Mouse (Mus musculus): ENCODE results near the gene Meis1. TPM values are rescaled to one million over a fixed set of nuclear protein-coding genes. Genes with fewer than 3 reads are reported as not detected.
A peak's percentile ranks its signal among the peaks of the same experiment; 100 is the strongest.

Meis1 gene
- polyA plus RNA-seq, 1 experiment from 2014 or later = 191 TPM

- Histone ChIP-seq H3K4me3 (no peak overlapping the region), H3K9me3 (no peaks in the 10 kb centered on the region), H3K4me1 (peaks cover 39% of the 10 kb centered on the region), H3K9ac (no peak overlapping the region), H3K36me3 (no peaks in the 10 kb centered on the region), H3K27ac (no peak overlapping the region), H3K27me3 (replicated peaks) (no peaks in the 10 kb centered on the region), H3K4me2 (replicated peaks) (no peak overlapping the region)
- ATAC-seq (ENCODE audit: low FRiP score, low read depth) = no peak
- 59% methylated on average over 17 of the region's 17 CpGs for WGBS
Measured at GRCm38 (mm10) chr11:18929779-18930728, 88.7 kb downstream of the Meis1 start.

- no peak for ATAC-seq (ENCODE audit: low FRiP score, low read depth)
- H3K9ac ChIP-seq = no peak overlapping the region
- 0% methylated on average over 1 of the region's 1 CpGs for WGBS
- H3K9me3 ChIP-seq = no peaks in the 10 kb centered on the region
- peaks cover 39% of the 10 kb centered on the region for H3K4me1 ChIP-seq
- H3K4me2 ChIP-seq (replicated peaks) = no peak overlapping the region
- H3K4me3 ChIP-seq = no peak overlapping the region
- no peaks in the 10 kb centered on the region; the same call in 1 of the 2 replicates for H3K36me3 ChIP-seq
- no peaks in the 10 kb centered on the region for H3K27me3 ChIP-seq (replicated peaks)
- no peak overlapping the region for H3K27ac ChIP-seq
Measured at GRCm38 (mm10) chr11:18927351-18927750, 91.4 kb downstream of the Meis1 start.

DNA sequence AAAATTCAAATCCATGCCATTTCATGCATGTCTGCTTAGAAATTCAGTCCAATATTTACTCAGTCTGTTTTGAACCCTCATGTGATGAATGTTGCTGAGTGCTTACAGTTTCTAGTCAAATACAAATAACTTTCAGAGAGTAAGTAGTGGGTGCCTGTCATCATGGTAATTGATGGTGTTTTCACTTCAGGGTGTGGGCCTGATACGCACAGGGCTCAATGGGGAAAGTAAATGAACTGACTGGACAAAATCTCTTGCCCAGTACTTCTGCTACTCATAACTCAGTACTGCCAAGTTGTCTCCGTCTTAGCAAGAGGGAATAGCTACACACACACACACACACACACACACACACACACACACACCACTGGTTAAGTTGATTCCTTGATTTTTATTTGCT, 92.0 kb downstream of the Meis1 start:
- Histone ChIP-seq H3K9me3 (no peaks in the 10 kb centered on the region), H3K27me3 (replicated peaks) (no peaks in the 10 kb centered on the region), H3K4me1 (peaks cover 35% of the 10 kb centered on the region), H3K4me2 (replicated peaks) (no peak overlapping the region), H3K4me3 (no peak overlapping the region), H3K9ac (no peak overlapping the region), H3K27ac (no peak overlapping the region), H3K36me3 (no peaks in the 10 kb centered on the region; the same call in 1 of the 2 replicates)
- ATAC-seq (ENCODE audit: low FRiP score, low read depth) = no peak
- WGBS = 20% methylated on average over 2 of the region's 2 CpGs

DNA sequence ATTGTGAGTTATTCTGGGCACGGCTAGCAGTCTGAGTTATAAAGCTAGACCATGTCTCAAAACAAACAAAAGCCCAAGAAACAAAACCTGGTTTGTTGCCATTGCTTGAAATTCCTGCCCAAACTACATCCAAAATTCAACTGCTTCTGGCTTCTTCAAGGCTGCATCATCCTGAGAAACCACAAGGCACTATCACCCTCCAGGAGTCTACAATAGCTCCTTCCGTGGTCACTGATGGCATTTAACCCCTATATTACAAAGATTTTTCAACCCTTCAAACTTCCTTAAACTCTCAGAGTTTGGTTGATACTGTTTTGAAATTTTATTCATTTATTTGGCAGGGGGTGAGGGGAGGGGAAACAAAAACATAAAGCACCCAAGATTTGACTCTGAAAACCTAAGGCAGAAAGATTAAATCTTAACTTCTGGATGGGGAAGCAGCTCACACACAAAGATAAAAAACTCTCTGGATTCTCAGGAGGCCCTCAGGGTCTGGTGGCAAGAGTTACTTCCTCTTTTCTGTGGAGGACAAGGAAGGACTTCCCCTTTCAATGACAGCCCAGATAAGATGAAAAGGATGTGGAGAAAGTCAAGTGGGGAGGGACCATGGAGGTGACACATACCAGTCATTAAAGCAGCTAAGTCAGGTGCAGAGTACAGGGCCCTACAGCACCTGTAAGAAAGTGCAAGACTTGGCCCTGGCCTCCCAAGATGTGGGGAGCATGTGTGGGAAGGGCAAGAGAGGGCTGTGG, 94.0 kb downstream of the Meis1 start:
- Histone ChIP-seq H3K9me3 (no peaks in the 10 kb centered on the region), H3K9ac (no peak overlapping the region), H3K27ac (no peak overlapping the region), H3K4me3 (no peak overlapping the region), H3K4me2 (replicated peaks) (no peak overlapping the region), H3K4me1 (peaks cover 17% of the 10 kb centered on the region), H3K36me3 (peaks cover 10% of the 10 kb centered on the region; the same call in 1 of the 2 replicates), H3K27me3 (replicated peaks) (no peaks in the 10 kb centered on the region)
- WGBS = 71% methylated on average over 2 of the region's 2 CpGs
- ATAC-seq (ENCODE audit: low FRiP score, low read depth) = no peak

- Histone ChIP-seq H3K4me2 (replicated peaks) (no peak overlapping the region), H3K27me3 (replicated peaks) (no peaks in the 10 kb centered on the region), H3K9me3 (no peaks in the 10 kb centered on the region), H3K9ac (no peak overlapping the region), H3K36me3 (peaks cover 12% of the 10 kb centered on the region; the same call in 1 of the 2 replicates), H3K4me1 (peaks cover 28% of the 10 kb centered on the region), H3K27ac (no peak overlapping the region), H3K4me3 (no peak overlapping the region)
- no peak for ATAC-seq (ENCODE audit: low FRiP score, low read depth)
- WGBS = 88% methylated on average over 5 of the region's 5 CpGs
Measured at GRCm38 (mm10) chr11:18923274-18923673, 95.5 kb downstream of the Meis1 start.

GRCm38 (mm10) chr11:18920651-18921050, 98.1 kb downstream of the Meis1 start:
- Histone ChIP-seq H3K4me2 (replicated peaks) (no peak overlapping the region), H3K9me3 (no peaks in the 10 kb centered on the region), H3K36me3 (peaks cover 12% of the 10 kb centered on the region; the same call in 1 of the 2 replicates), H3K4me3 (no peak overlapping the region), H3K27ac (no peak overlapping the region), H3K9ac (no peak overlapping the region), H3K27me3 (replicated peaks) (no peaks in the 10 kb centered on the region), H3K4me1 (peaks cover 40% of the 10 kb centered on the region)
- ATAC-seq (ENCODE audit: low FRiP score, low read depth) = no peak
- 87% methylated on average over 3 of the region's 3 CpGs for WGBS

- Histone ChIP-seq H3K27ac (no peak overlapping the region), H3K9ac (no peak overlapping the region), H3K36me3 (peaks cover 12% of the 10 kb centered on the region; the same call in 1 of the 2 replicates), H3K27me3 (replicated peaks) (no peaks in the 10 kb centered on the region), H3K9me3 (no peaks in the 10 kb centered on the region), H3K4me1 (peaks cover 45% of the 10 kb centered on the region), H3K4me3 (no peak overlapping the region), H3K4me2 (replicated peaks) (no peak overlapping the region)
- 72% methylated on average over 3 of the region's 3 CpGs for WGBS
- ATAC-seq (ENCODE audit: low FRiP score, low read depth) = no peak
Measured at GRCm38 (mm10) chr11:18919162-18919762, 99.5 kb downstream of the Meis1 start.

GRCm38 (mm10) chr11:18917887-18918286, 100.9 kb downstream of the Meis1 start:
- no peaks in the 10 kb centered on the region for H3K9me3 ChIP-seq
- ATAC-seq (ENCODE audit: low FRiP score, low read depth) = no peak
- WGBS = 41% methylated on average over 5 of the region's 5 CpGs
- no peak overlapping the region for H3K27ac ChIP-seq
- H3K4me1 ChIP-seq = peaks cover 55% of the 10 kb centered on the region
- peaks cover 12% of the 10 kb centered on the region; the same call in 1 of the 2 replicates for H3K36me3 ChIP-seq
- H3K9ac ChIP-seq = no peak overlapping the region
- H3K4me3 ChIP-seq = no peak overlapping the region
- H3K27me3 ChIP-seq (replicated peaks) = no peaks in the 10 kb centered on the region
- no peak overlapping the region for H3K4me2 ChIP-seq (replicated peaks)

- H3K36me3 ChIP-seq = no peaks in the 10 kb centered on the region
- no peak overlapping the region for H3K9ac ChIP-seq
- no peak overlapping the region for H3K4me3 ChIP-seq
- no peak overlapping the region for H3K4me2 ChIP-seq (replicated peaks)
- H3K27me3 ChIP-seq (replicated peaks) = no peaks in the 10 kb centered on the region
- H3K4me1 ChIP-seq = peaks cover 57% of the 10 kb centered on the region
- peak; percentile 38; the same call in 1 of the 2 replicates for ATAC-seq (ENCODE audit: low FRiP score, low read depth)
- no peaks in the 10 kb centered on the region for H3K9me3 ChIP-seq
- no peak overlapping the region for H3K27ac ChIP-seq
- WGBS = 55% methylated on average over 1 of the region's 1 CpGs
Measured at GRCm38 (mm10) chr11:18913251-18913650, 105.5 kb downstream of the Meis1 start.

DNA sequence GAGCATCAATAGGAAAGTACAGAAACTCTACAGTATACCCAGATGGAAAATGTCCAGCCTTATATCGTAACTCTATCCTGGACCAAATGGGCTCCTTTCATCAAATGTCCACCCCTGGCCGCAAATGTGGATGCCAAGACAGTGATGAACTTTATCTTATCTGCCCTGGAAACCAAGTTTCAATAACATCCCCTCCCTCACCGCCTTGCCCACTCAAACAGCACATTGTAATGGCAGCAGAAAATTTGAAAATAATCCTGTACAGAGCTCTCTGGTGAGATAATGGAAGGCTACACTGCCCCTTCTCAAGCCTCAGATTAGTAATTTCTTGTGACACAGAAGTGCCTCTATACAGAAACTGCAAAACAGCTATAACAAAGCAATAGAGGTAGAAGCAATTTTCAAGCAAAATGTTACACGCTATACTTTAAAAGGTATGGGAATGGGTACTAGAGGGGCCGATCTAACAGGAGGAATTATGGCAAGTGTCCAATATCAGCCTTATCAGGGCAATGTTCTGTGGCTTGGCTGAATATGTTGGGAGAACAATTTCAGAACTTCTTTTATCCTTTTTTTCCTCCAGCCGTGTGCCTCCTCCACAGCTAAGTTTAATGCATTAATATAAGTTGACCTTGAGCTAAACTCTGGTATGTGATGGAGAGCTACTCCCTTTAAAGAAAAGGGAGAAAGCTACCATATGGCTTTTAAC, 106.3 kb downstream of the Meis1 start:
- WGBS = 54% methylated on average over 6 of the region's 6 CpGs
- Histone ChIP-seq H3K36me3 (no peaks in the 10 kb centered on the region), H3K4me2 (replicated peaks) (no peak overlapping the region), H3K27ac (no peak overlapping the region), H3K4me3 (no peak overlapping the region), H3K9me3 (no peaks in the 10 kb centered on the region), H3K27me3 (replicated peaks) (no peaks in the 10 kb centered on the region), H3K4me1 (peaks cover 52% of the 10 kb centered on the region), H3K9ac (no peak overlapping the region)
- no peak for ATAC-seq (ENCODE audit: low FRiP score, low read depth)

DNA sequence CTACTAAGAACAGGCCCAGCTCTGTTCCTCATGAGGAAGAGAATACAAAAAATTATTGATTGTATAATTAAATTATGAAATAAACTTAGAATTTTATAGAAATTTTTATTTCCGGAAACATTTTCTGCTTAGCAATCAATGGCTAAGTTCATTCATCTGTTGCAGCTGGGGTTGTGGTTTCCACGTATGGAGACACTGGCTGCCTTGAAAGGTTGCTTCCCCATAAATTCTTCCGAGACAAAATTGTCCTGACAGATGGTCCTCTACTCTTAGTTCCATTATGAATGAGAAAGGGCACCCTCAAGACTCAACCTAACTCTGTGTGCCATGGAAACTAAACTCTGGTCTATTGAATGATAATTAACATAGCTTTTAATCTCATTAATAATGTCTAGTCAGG, 111.9 kb downstream of the Meis1 start:
- Histone ChIP-seq H3K9me3 (no peaks in the 10 kb centered on the region), H3K4me3 (no peak overlapping the region), H3K27me3 (replicated peaks) (no peaks in the 10 kb centered on the region), H3K4me1 (peaks cover 13% of the 10 kb centered on the region), H3K27ac (no peak overlapping the region), H3K4me2 (replicated peaks) (no peak overlapping the region), H3K36me3 (peaks cover 8% of the 10 kb centered on the region; the same call in 1 of the 2 replicates), H3K9ac (no peak overlapping the region)
- ATAC-seq (ENCODE audit: low FRiP score, low read depth) = peak; percentile 23; the same call in 1 of the 2 replicates
- WGBS = 43% methylated on average over 3 of the region's 3 CpGs
